Mouse (Mus musculus) MEL (cell line): ENCODE results near the gene Plcb1. TPM values are rescaled to one million over a fixed set of nuclear protein-coding genes. Genes with fewer than 3 reads are reported as not detected.

ENCODE experiments used
- DNase-seq: peaks from one replicate; pipeline ENCODE4 v3.0.0; 2011; ENCODE audit warnings: low read depth, low spot score
- H3K27ac ChIP-seq: 2 replicates; pipeline ENCODE4 v1.5.1; 2012; ENCODE audit warnings: low read depth, mild to moderate bottlenecking, control low read depth, low read length, moderate library complexity; ENCODE audit not compliant: control insufficient read depth
- H3K27me3 ChIP-seq, 2 experiments: fragments of 150-350 bp in 1 of 2; sonication (generic) in 1 of 2; 2 replicates each; pipeline ENCODE4 v1.6.1; 2012; ENCODE audit warnings: low read length in 2 of 2, mild to moderate bottlenecking in 2 of 2, improper control_type of control experiment in 1 of 2, moderate library complexity in 1 of 2; ENCODE audit not compliant: insufficient read depth in 2 of 2, control insufficient read depth in 1 of 2
- H3K36me3 ChIP-seq, 2 experiments: 2 replicates each; pipeline ENCODE4 v1.6.1; 2012 to 2014; ENCODE audit warnings: low read length in 2 of 2, improper control_type of control experiment in 1 of 2, inconsistent platforms in 1 of 2, mild to moderate bottlenecking in 1 of 2; ENCODE audit not compliant: insufficient read depth in 2 of 2, control insufficient read depth in 1 of 2
- H3K4me1 ChIP-seq, 2 experiments: fragments of 150-350 bp in 1 of 2; sonication (generic) in 1 of 2; 2 replicates each; pipeline ENCODE4 v1.6.1; 2012; ENCODE audit warnings: low read length in 2 of 2, improper control_type of control experiment in 1 of 2, mild to moderate bottlenecking in 1 of 2; ENCODE audit not compliant: insufficient read depth in 2 of 2, control insufficient read depth in 1 of 2
- H3K4me3 ChIP-seq, 2 experiments: fragments of 150-350 bp in 1 of 2; sonication (generic) in 1 of 2; 2 replicates each; pipeline ENCODE4 v1.5.1; 2012; ENCODE audit warnings: low read depth in 2 of 2, low read length in 2 of 2, mild to moderate bottlenecking in 2 of 2, moderate library complexity in 2 of 2, control low read depth in 1 of 2, improper control_type of control experiment in 1 of 2; ENCODE audit not compliant: control insufficient read depth in 1 of 2, insufficient read depth in 1 of 2
- H3K79me2 ChIP-seq: 2 replicates; pipeline ENCODE4 v1.6.1; 2012; ENCODE audit warnings: mild to moderate bottlenecking, low read length, moderate library complexity; ENCODE audit not compliant: control insufficient read depth, poor library complexity, insufficient read depth
- H3K9ac ChIP-seq: 2 replicates; pipeline ENCODE4 v1.6.1; 2012; ENCODE audit warnings: low read depth, mild to moderate bottlenecking, control low read depth, low read length, moderate library complexity; ENCODE audit not compliant: control insufficient read depth, poor library complexity, severe bottlenecking
- H3K9me3 ChIP-seq: fragments of 150-350 bp; sonication (generic); replicated peaks from 2 replicates; pipeline ENCODE4 v1.6.1; 2012; ENCODE audit warnings: mild to moderate bottlenecking, low read length, improper control_type of control experiment, moderate library complexity; ENCODE audit not compliant: insufficient read depth
- BHLHE40 ChIP-seq: IDR thresholded peaks from 2 replicates; pipeline ENCODE4 v1.6.1; 2012; ENCODE audit warnings: low read depth, mild to moderate bottlenecking, inconsistent platforms, low read length, improper control_type of control experiment, borderline replicate concordance
- CHD2 ChIP-seq: IDR thresholded peaks from 2 replicates; pipeline ENCODE4 v1.6.1; 2011; ENCODE audit warnings: low read length, improper control_type of control experiment
- E2F4 ChIP-seq: IDR thresholded peaks from 2 replicates; pipeline ENCODE4 v1.6.1; 2011; ENCODE audit warnings: low read depth, low read length, improper control_type of control experiment, borderline replicate concordance
- ELF1 ChIP-seq: IDR thresholded peaks from 2 replicates; pipeline ENCODE4 v1.6.1; 2014; ENCODE audit warnings: low read depth, mild to moderate bottlenecking, inconsistent platforms, low read length, improper control_type of control experiment, moderate library complexity
- EP300 ChIP-seq, 2 experiments: IDR thresholded peaks; 2 replicates each; pipeline ENCODE4 v1.6.1; 2011; ENCODE audit warnings: improper control_type of control experiment in 2 of 2, low read length in 2 of 2, low read depth in 1 of 2, mild to moderate bottlenecking in 1 of 2
- ETS1 ChIP-seq: IDR thresholded peaks from 2 replicates; pipeline ENCODE4 v1.6.1; 2012; ENCODE audit warnings: low read depth, mild to moderate bottlenecking, inconsistent platforms, low read length, improper control_type of control experiment, moderate library complexity
- GATA1 ChIP-seq: IDR thresholded peaks from 2 replicates; pipeline ENCODE4 v1.6.1; 2011; ENCODE audit warnings: low read depth, low read length, improper control_type of control experiment
- HCFC1 ChIP-seq: IDR thresholded peaks from 2 replicates; pipeline ENCODE4 v1.6.1; 2012; ENCODE audit warnings: low read depth, mild to moderate bottlenecking, inconsistent platforms, low read length, improper control_type of control experiment, moderate library complexity
- MEF2A ChIP-seq: IDR thresholded peaks from 2 replicates; pipeline ENCODE4 v1.6.1; 2014; ENCODE audit warnings: low read depth, mild to moderate bottlenecking, inconsistent platforms, low read length, improper control_type of control experiment; ENCODE audit not compliant: poor library complexity, insufficient replicate concordance, severe bottlenecking; ENCODE audit errors: extremely low read depth
- MYC ChIP-seq: IDR thresholded peaks from 2 replicates; pipeline ENCODE4 v1.6.1; 2011; ENCODE audit warnings: low read depth, mild to moderate bottlenecking, low read length, improper control_type of control experiment, moderate library complexity
- NELFE ChIP-seq: IDR thresholded peaks from 2 replicates; pipeline ENCODE4 v1.6.1; 2011; ENCODE audit warnings: low read depth, low read length, improper control_type of control experiment
- POLR2AphosphoS2 ChIP-seq: IDR thresholded peaks from 2 replicates; pipeline ENCODE4 v1.6.1; 2011; ENCODE audit warnings: low read length, improper control_type of control experiment
- POLR2AphosphoS5 ChIP-seq: IDR thresholded peaks from 2 replicates; pipeline ENCODE4 v1.6.1; 2012; ENCODE audit warnings: low read depth, borderline replicate concordance, mild to moderate bottlenecking, inconsistent platforms, low read length, moderate library complexity, mixed read lengths
- RCOR1 ChIP-seq: IDR thresholded peaks from 2 replicates; pipeline ENCODE4 v1.6.1; 2012; ENCODE audit warnings: low read depth, mild to moderate bottlenecking, inconsistent platforms, low read length, improper control_type of control experiment
- TAL1 ChIP-seq: IDR thresholded peaks from 2 replicates; pipeline ENCODE4 v1.6.1; 2012; ENCODE audit warnings: mild to moderate bottlenecking, inconsistent platforms, low read length, moderate library complexity, mixed read lengths
- UBTF ChIP-seq: IDR thresholded peaks from 2 replicates; pipeline ENCODE4 v1.6.1; 2012; ENCODE audit warnings: low read depth, mild to moderate bottlenecking, inconsistent platforms, low read length, improper control_type of control experiment, moderate library complexity, borderline replicate concordance; ENCODE audit not compliant: insufficient read depth
- USF1 ChIP-seq: IDR thresholded peaks from 2 replicates; pipeline ENCODE4 v1.6.1; 2014; ENCODE audit warnings: low read depth, mild to moderate bottlenecking, inconsistent platforms, low read length, improper control_type of control experiment, moderate library complexity
- ZC3H11A ChIP-seq: IDR thresholded peaks from 2 replicates; pipeline ENCODE4 v1.6.1; 2012; ENCODE audit warnings: low read depth, mild to moderate bottlenecking, inconsistent platforms, low read length, improper control_type of control experiment
- ZMIZ1 ChIP-seq: IDR thresholded peaks from 2 replicates; pipeline ENCODE4 v1.6.1; 2012; ENCODE audit warnings: low read depth, mild to moderate bottlenecking, inconsistent platforms, low read length, improper control_type of control experiment, moderate library complexity
- ZNF384 ChIP-seq: IDR thresholded peaks from 2 replicates; pipeline ENCODE4 v1.6.1; 2012; ENCODE audit warnings: low read depth, mild to moderate bottlenecking, inconsistent platforms, low read length, improper control_type of control experiment
- polyA plus RNA-seq, 2 experiments: library from polyadenylated mRNA; stranded (reverse) in 1 of 2; unstranded in 1 of 2; fragments of >175 nt in 1 of 2; fragments of >200 nt in 1 of 2; gene quantifications; 2 replicates each; pipeline versions ENCODE4 v1.2.1 to v1.2.4; 2012; ENCODE audit warnings: low replicate concordance in 2 of 2, low read depth in 1 of 2; ENCODE audit not compliant: insufficient read length in 2 of 2, insufficient read depth in 1 of 2, missing spikeins in 1 of 2
- total RNA-seq: library from RNA; depleted of rRNA; stranded (reverse); fragments of 300-350 nt; gene quantifications from 2 replicates; pipeline ENCODE4 v1.2.3, GENCODE M21; 2012

Gene Plcb1
- total and polyA plus RNA-seq, 3 experiments, result not detected

DNA sequence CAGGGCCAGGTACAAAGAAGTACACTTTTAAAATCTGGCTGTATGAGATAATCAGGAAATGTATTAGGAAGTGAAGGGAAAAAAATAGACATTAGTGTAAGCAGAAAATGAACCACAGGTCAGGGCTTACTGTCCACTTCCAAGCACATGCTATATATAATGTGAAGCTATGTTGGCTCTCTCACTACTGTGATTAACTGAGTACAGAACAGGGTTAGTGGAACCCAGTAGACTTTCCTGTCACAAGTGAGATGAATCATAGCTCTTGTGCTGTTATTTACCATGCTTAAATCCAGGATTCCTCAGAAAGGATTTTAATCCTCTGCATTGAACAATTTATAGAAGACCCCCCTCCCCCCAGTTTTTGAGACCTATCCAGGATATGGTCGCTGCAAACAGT is 668.6 kb downstream of the Plcb1 start:
- H3K79me2 ChIP-seq, result no peaks in the 10 kb centered on the region
- no peak for DNase-seq
- no peaks in the 10 kb centered on the region for H3K27me3 ChIP-seq
- no peaks in the 10 kb centered on the region for H3K9me3 ChIP-seq
- no peak overlapping the region for H3K4me3 ChIP-seq
- no peaks in the 10 kb centered on the region for H3K4me1 ChIP-seq
- no peak overlapping the region for H3K9ac ChIP-seq
- no peaks in the 10 kb centered on the region for H3K36me3 ChIP-seq
- TF ChIP-seq ETS1 (no peak), ZNF384 (no peak)
- TF ChIP-seq, all 39 proteins: peak for 0
- H3K27ac ChIP-seq, result no peak overlapping the region

DNA sequence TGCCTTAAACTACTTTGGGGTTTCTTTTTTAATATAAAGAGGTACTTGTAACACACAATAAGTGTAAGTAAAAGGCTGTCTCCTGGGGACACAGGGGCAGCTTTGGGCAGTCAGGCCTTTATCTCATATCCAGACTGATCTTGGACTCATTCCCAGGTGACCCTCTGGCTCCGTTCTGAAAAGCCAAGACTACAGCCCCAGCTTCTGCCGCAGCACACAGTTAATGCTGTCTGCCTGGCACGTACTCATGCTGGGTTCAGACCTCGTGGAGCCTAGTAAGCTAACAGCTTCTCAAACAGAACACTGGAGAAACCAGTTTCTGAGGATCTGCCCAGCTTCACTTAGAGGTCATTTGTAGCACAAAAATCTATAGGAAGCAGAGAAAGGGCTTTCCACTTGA is 682.0 kb downstream of the Plcb1 start:
- H3K4me3 ChIP-seq, result no peak overlapping the region
- DNase-seq, result no peak
- no peak for TF ChIP-seq BHLHE40
- no peak for TF ChIP-seq ELF1
- no peak for TF ChIP-seq ZMIZ1
- TF ChIP-seq, all 39 proteins: peak for 0
- H3K79me2 ChIP-seq, result no peaks in the 10 kb centered on the region
- H3K27ac ChIP-seq, result no peak overlapping the region
- H3K9ac ChIP-seq, result no peak overlapping the region
- H3K27me3 ChIP-seq, result no peaks in the 10 kb centered on the region
- H3K36me3 ChIP-seq, result no peaks in the 10 kb centered on the region
- H3K4me1 ChIP-seq, result no peaks in the 10 kb centered on the region
- H3K9me3 ChIP-seq, result no peaks in the 10 kb centered on the region

GRCm38 (mm10) chr2:135474107-135474506 is 688.2 kb downstream of the Plcb1 start:
- Histone ChIP-seq H3K9me3 (no peaks in the 10 kb centered on the region), H3K4me3 (no peak overlapping the region), H3K9ac (no peak overlapping the region), H3K79me2 (no peaks in the 10 kb centered on the region), H3K27me3 (no peaks in the 10 kb centered on the region), H3K36me3 (no peaks in the 10 kb centered on the region), H3K27ac (no peak overlapping the region), H3K4me1 (no peaks in the 10 kb centered on the region)
- DNase-seq, result no peak
- TF ChIP-seq ETS1, result no peak
- TF ChIP-seq POLR2AphosphoS2, result no peak
- no peak for TF ChIP-seq EP300 (IDR thresholded peaks at IDR 0.05; ENCODE audit: low read depth in 1 of 2, low read length in 2 of 2)
- no peak for TF ChIP-seq BHLHE40
- no peak for TF ChIP-seq GATA1
- TF ChIP-seq MYC, result no peak
- TF ChIP-seq HCFC1, result no peak
- TF ChIP-seq NELFE, result no peak
- no peak for TF ChIP-seq USF1
- no peak for TF ChIP-seq TAL1
- TF ChIP-seq ZC3H11A, result no peak
- TF ChIP-seq UBTF, result no peak
- TF ChIP-seq CHD2, result no peak
- TF ChIP-seq E2F4, result no peak
- no peak for TF ChIP-seq POLR2AphosphoS5
- no peak for TF ChIP-seq MEF2A
- no peak for TF ChIP-seq ELF1
- no peak for TF ChIP-seq RCOR1
